ENCODE assay signal across 11 mouse cellular contexts in genomic region chr10:64076410-64077052, GRCm38 (mm10). TPM values are rescaled to one million over a fixed set of nuclear protein-coding genes. Genes with fewer than 3 reads are reported as not detected.
DNase-seq lines count a peak whose midpoint lies in the region; ATAC-seq lines count a peak whose summit lies in the region.
"Had no signal": no experiment of that assay in that cellular context is flagged by ENCODE, and none has a peak within 500 bp of the region (broad histone marks: within the 10 kb centered on the region; RNA-seq: fewer than 3 reads in every experiment).

No protein-coding gene starts in this region.

- H3K4me2 ChIP-seq in hindbrain, embryonic 15.5 days: peak overlapping the region; percentile 35
- H3K4me2 ChIP-seq in hindbrain, embryonic 12.5 days (replicated peaks): no peak overlapping the region
- H3K4me2 ChIP-seq: liver, embryonic 12.5 days had no signal

- no peaks in the 10 kb centered on the region for H3K9me3 ChIP-seq in hindbrain, embryonic 15.5 days
- H3K9me3 ChIP-seq in hindbrain, embryonic 12.5 days (replicated peaks): no peaks in the 10 kb centered on the region
- H3K9me3 ChIP-seq: liver, embryonic 12.5 days had no signal

- 48% methylated on average over 10 of the region's 10 CpGs for WGBS in hindbrain, embryonic 15.5 days
- 60% methylated on average over 10 of the region's 10 CpGs for WGBS in hindbrain, embryonic 12.5 days

- no peaks in the 10 kb centered on the region for H3K27me3 ChIP-seq in hindbrain, embryonic 15.5 days
- H3K27me3 ChIP-seq in hindbrain, embryonic 12.5 days: no peaks in the 10 kb centered on the region
- H3K27me3 ChIP-seq: liver, embryonic 12.5 days had no signal

- DNase-seq in adrenal gland, postnatal 36 days: peak; percentile 30 to 35
- DNase-seq in adrenal gland, adult 8-10 months: no peak
- DNase-seq in right cerebral cortex, postnatal 25 days: peak; percentile 27
- DNase-seq in right cerebral cortex, postnatal 14 days: no peak
- no peak for DNase-seq in urinary bladder, postnatal 14 days (ENCODE audit: low spot score)
- no peak for DNase-seq in spleen, postnatal 4 days (ENCODE audit: low spot score in 2 of 2)
- DNase-seq: kidney, adult 9 months had no signal

- H3K27ac ChIP-seq in hindbrain, embryonic 15.5 days (replicated peaks): peak overlapping the region; percentile 22; the same call in 1 of the 2 replicates
- H3K27ac ChIP-seq in hindbrain, embryonic 12.5 days: no peak overlapping the region
- H3K27ac ChIP-seq: liver, embryonic 12.5 days had no signal

- no peaks in the 10 kb centered on the region for H3K36me3 ChIP-seq in hindbrain, embryonic 15.5 days
- no peaks in the 10 kb centered on the region for H3K36me3 ChIP-seq in hindbrain, embryonic 12.5 days
- H3K36me3 ChIP-seq: liver, embryonic 12.5 days had no signal

- H3K4me3 ChIP-seq in hindbrain, embryonic 15.5 days: no peak overlapping the region
- H3K4me3 ChIP-seq in hindbrain, embryonic 12.5 days: no peak overlapping the region
- H3K4me3 ChIP-seq: liver, embryonic 12.5 days had no signal

- H3K9ac ChIP-seq in hindbrain, embryonic 15.5 days: no peak overlapping the region
- H3K9ac ChIP-seq in hindbrain, embryonic 12.5 days: no peak overlapping the region
- H3K9ac ChIP-seq: liver, embryonic 12.5 days had no signal

- peaks cover 17% of the 10 kb centered on the region for H3K4me1 ChIP-seq in hindbrain, embryonic 15.5 days (replicated peaks)
- 0 out of 2 replicates have a peak, but pooled peaks cover 7% of the 10 kb centered on the region for H3K4me1 ChIP-seq in hindbrain, embryonic 12.5 days
- H3K4me1 ChIP-seq: liver, embryonic 12.5 days had no signal

- ATAC-seq in hindbrain, embryonic 15.5 days (ENCODE audit: low FRiP score, low read depth): no peak; the same call in 1 of the 2 replicates
- ATAC-seq in hindbrain, embryonic 12.5 days (ENCODE audit: low FRiP score): no peak
- ATAC-seq: liver, embryonic 12.5 days had no signal

RNA-seq across cellular contexts. Expression of gene Lrrtm3, which starts 13.5 kb away (rescaled TPM):
- total RNA-seq in adrenal gland, postnatal 36 days (2021): under 1 TPM; 0.50 to 0.69 TPM
- total RNA-seq in adrenal gland, adult 8-10 months (2022): under 1 TPM; 0.58 to 0.65 (median 0.62) TPM
- polyA plus RNA-seq in hindbrain, embryonic 15.5 days (2015; fragmentation: Nextera tagmentation; extraction: Ambion mirVana): 38.5 and 41.5 TPM in 2 replicates
- polyA plus RNA-seq in hindbrain, embryonic 12.5 days (2016; fragmentation: Nextera tagmentation; extraction: Ambion mirVana): 11.6 and 12.6 TPM in 2 replicates
- total RNA-seq: megakaryocyte-erythroid progenitor cell, adult 5-6 weeks had no signal

Comparison
In these comparisons a context has a peak if more than half of its experiments do, and no peak if none do; other contexts are left out.
1. DNase-seq: peak in adrenal gland, postnatal 36 days (2 of 2) and right cerebral cortex, postnatal 25 days (single experiment); none in adrenal gland, adult 8-10 months (single experiment), right cerebral cortex, postnatal 14 days (single experiment), urinary bladder, postnatal 14 days (single experiment) and spleen, postnatal 4 days (0 of 2).